Mouse (Mus musculus) c-Kit-positive CD71-positive TER-119-positive erythroid progenitor cells, embryonic 14.5 days (primary cell): ENCODE results near the gene Cox7b2.
A peak's percentile ranks its signal among the peaks of the same experiment; 100 is the strongest.
"Not testable (repeated sequence)": the region's sequence is repeated elsewhere in the genome, so short reads cannot be mapped to it uniquely, and the experiment has no call there.

ENCODE experiments used
- DNase-seq: peaks from one replicate; pipeline ENCODE4 v3.0.0-alpha.2; 2013; ENCODE audit warnings: low spot score

Gene Cox7b2

DNA sequence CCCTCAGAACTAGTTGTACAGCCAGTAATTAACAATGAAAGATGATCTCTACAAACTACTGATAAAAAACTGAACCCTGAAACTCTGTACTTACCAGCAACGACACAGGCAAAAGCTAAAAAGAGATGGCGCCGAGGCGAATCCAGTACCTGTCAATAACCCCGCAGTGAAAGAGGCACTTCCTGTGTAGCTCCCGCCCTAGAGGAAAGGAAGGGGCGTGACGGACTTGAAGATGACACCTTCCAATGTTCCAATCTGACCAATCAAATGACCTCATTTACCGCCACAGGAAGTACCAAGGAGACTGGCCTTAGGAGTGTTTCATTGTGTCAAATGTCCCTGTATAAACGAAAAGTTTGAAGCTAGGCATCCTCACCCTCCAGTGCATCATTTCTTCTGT lies at the start of gene Cox7b2:
Gene Cox7b2 (minus strand): TSS at position 127 of the 400 bp plus-strand sequence.
- no peak for DNase-seq

DNA sequence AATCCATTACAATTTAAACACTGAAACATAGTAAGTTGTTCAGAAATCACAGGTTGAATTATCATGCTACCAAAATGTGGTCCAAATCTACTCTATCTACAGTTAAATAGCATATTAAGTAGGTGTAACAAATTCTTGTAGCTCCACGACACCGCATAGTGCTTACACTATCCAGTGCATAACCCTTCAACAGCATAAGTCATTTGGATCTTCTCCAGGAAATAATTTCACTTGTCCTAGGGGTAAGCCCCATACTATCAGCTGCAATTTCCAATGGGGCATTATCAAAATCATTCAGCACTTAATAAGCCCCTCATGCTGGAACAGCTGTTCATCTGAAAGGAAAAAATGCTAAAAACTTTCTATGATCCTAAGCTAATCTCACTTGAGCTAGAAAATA lies 47.3 kb upstream of the Cox7b2 start:
- DNase-seq: no peak

DNA sequence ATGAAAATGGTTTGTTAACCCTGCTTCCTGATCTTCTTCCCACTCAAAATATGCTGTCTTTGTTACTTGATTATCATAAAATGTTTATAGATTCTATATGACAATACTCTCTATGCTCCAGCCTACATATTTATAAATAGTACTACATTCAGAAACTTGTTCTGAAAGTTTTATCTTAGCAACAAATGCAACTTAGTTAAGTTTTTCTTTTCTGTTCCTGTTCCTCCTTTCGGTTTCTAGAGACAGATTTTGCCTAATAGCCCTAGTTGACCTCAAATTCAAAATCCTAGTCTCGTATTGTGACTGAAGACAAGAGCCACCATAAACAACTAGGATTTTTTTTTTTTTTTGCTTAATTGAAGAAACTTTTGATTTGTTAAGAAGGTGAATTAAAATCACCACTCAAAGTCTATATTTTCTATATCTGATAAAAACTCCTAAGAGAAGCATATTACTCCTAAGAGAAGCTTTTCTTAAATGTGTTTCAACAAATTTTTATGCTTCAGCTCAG lies 45.8 kb upstream of the Cox7b2 start:
- no peak for DNase-seq

DNA sequence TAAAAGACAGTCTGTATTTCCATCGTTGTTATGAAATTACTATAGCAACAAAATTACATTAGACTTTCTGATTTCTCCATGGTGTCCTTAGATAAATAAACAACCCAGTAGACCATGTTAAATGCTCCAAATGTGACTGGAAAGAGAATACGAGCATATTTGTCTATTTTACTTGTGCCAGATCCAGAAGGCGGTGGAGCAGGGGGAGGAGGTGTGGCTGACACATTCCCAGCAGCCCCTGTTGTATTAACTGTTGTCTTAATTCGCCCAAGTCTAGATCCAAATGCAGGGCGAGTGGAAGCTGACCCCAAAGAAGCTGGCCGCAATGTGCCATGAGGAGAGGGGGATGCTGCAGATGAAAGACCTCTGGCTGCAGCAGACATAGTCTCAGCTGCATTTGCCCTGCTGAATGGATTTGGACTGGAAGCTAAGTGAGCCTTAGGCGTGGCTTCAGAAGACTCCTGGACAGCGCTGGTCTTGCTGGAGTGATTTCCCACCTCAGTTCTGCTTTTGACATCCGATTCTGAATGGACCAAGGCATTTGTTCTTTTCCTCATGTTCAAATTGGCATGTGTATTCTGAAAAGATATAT lies 23.7 kb upstream of the Cox7b2 start:
- DNase-seq: no peak

DNA sequence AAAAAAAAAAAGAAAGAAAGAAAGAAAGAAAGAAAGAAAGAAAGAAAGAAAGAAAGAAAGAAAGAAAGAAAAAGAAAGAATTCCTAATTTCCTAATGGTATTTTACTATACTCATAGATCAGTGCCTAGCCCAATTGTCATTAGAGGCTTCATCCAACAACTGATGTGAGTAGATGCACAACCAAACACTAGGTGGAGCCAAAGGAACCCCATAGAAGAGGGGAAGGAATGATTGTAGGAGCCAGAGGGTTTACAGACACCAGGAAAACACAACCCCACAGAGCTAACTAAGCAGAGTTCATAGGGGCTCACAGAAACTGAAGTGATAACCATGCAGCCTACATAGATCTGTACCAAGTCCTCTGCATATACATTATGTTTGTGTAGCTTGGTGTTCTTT lies 2.5 kb downstream of the Cox7b2 start:
- no peak for DNase-seq

DNA sequence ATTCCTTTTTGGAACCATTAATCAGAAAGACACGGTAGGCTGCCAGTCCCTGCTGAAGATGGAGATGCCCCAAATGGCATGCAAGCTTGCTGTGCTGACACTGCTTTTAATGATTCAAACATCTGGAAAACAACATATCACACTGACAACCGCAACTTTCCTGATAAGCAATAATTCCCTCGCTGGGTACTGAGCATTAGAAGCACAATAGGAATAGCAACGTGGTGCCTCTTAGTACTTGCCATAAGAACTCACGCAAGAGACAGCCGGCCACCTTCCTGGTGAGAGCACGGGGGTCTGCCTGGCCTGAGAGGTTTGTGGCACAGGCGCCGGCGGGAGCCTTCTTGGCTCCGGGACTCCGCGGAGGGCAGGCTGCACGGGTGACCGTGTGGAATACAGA lies 22.5 kb downstream of the Cox7b2 start:
- DNase-seq: not testable (repeated sequence)

DNA sequence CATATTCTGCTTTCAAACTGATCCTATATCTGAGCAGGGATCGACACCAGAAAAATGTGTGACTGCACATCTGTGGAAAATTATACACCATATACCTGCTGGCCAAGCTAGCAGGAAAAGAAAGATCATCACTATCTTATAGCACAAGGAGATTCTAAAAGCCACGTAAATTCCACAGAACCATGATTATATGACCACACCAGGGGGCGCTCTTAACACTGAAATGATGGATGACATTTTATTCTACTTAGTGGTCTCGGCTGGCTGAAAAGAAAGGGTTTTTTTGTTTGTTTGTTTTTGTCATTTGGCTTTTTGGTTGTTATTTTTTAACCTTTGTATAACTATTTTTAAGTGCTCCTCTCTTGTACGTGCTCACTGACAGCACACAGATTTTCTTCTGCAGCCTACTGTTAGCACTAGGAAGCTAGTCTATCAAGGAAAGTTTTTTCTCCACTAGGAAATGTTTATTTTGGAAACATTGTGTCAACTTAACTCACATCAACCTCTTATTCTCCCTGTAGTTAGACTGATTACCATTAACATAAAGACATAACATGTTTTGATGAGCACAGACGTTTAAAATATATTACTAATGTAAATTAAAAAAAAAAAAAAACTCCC lies 45.8 kb downstream of the Cox7b2 start:
- peak; percentile 5 for DNase-seq

DNA sequence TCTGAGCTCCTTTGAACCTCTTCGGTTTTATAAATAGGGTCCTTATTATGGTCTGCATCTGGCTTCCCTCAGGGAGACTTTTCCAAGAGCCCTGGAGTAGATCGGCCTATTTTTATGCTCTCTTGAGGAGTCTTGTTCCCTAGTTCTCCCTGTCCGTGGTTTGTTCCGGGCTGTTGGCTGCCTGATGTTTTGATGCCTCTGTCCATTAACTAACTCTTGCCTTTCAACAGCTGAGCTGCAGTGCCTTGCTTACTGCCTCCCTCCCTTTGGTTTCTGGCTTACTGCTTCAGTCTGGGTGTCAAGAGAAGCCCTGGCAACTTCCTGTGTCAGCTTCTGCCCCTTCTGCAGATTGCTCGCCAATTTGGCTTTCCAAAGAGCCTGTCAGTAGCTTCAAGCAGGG lies 52.4 kb downstream of the Cox7b2 start:
- no peak for DNase-seq

DNA sequence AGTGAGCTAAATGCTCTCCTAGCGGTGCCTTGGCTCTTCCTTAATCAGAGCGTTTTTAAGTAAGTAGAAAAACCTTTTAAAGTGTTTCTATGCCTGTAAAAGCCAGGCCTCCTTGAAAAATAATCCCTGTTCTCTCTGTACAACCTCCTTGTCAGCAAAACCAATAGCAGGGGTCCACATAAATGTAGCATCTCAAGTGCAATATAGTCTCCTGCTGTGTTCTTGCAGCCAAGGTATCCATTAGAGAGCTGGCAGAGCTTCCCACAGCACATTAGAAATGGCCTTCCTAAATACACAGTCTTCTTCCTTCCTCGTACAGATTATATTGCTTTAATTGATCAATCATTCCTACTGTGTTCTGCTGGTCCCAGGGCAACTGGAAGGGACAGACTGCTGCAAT lies 91.0 kb downstream of the Cox7b2 start:
- no peak for DNase-seq

DNA sequence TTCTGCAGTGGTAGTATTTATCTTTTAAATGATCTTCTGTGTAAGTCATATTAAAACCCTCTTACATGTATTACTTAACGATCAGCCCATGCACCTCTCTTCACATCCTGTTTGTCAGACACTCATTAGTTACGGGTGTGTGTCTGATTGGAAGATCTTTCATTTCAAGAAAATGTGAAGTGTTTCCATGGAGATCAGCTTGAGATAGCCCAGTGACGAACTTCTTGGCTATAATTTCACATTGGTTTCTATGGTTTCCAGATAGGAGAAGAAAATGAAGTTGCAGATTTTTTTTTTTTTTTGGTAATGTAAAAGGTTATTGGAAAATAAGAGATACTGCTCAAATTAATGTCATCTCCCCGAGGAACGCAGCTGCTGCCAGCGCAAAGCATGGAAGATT lies 107.8 kb downstream of the Cox7b2 start:
- no peak for DNase-seq
